Mouse (Mus musculus) myocyte (in vitro differentiated cells): ENCODE results near the gene Vtcn1. TPM values are rescaled to one million over a fixed set of nuclear protein-coding genes. Genes with fewer than 3 reads are reported as not detected.

ENCODE experiments used
- H3K27me3 ChIP-seq: one replicate; pipeline ENCODE4 v1.6.1; 2011; ENCODE audit not compliant: control insufficient read depth, insufficient read depth, insufficient read length
- H3K36me3 ChIP-seq: one replicate; pipeline ENCODE4 v1.6.1; 2011; ENCODE audit not compliant: control insufficient read depth, insufficient read depth
- H3K4me2 ChIP-seq: one replicate; pipeline ENCODE4 v1.6.1; 2011; ENCODE audit warnings: low read depth, control low read depth
- H3K4me3 ChIP-seq: one replicate; pipeline ENCODE4 v1.5.1; 2011; ENCODE audit warnings: mild to moderate bottlenecking, control low read depth, moderate library complexity
- H3K79me2 ChIP-seq: one replicate; pipeline ENCODE4 v1.6.1; 2011; ENCODE audit not compliant: control insufficient read depth, insufficient read depth
- H3ac ChIP-seq: one replicate; pipeline ENCODE4 v1.6.1; 2011; ENCODE audit not compliant: control insufficient read depth, insufficient read length
- CEBPB ChIP-seq: IDR thresholded peaks from 2 replicates; pipeline ENCODE4 v1.6.1; 2011; ENCODE audit warnings: mild to moderate bottlenecking, moderate library complexity; ENCODE audit not compliant: poor library complexity, insufficient read depth, severe bottlenecking
- E2F4 ChIP-seq: IDR thresholded peaks from one replicate; pipeline ENCODE4 v1.6.1; 2011; ENCODE audit warnings: mild to moderate bottlenecking, control low read depth, moderate library complexity; ENCODE audit not compliant: insufficient read depth
- MAX ChIP-seq: IDR thresholded peaks from one replicate; pipeline ENCODE4 v1.6.1; 2011; ENCODE audit warnings: low read depth, mild to moderate bottlenecking, control low read depth
- MYOD1 ChIP-seq, 3 experiments: IDR thresholded peaks; one replicate each; pipeline ENCODE4 v1.6.1; 2011; ENCODE audit warnings: control low read depth in 2 of 3, low read depth in 2 of 3, mild to moderate bottlenecking in 2 of 3, moderate library complexity in 1 of 3; ENCODE audit not compliant: insufficient read length in 2 of 3, control insufficient read depth in 1 of 3
- MYOG ChIP-seq, 3 experiments: IDR thresholded peaks; one replicate each; pipeline ENCODE4 v1.6.1; 2011; ENCODE audit warnings: control low read depth in 2 of 3, low read depth in 2 of 3, mild to moderate bottlenecking in 2 of 3; ENCODE audit not compliant: insufficient read length in 2 of 3, control insufficient read depth in 1 of 3, insufficient read depth in 1 of 3
- POLR2A ChIP-seq: IDR thresholded peaks from one replicate; pipeline ENCODE4 v1.6.1; 2011; ENCODE audit warnings: low read depth, mild to moderate bottlenecking, control low read depth, moderate library complexity; ENCODE audit not compliant: insufficient read length
- POLR2AphosphoS2 ChIP-seq: IDR thresholded peaks from one replicate; pipeline ENCODE4 v1.6.1; 2011; ENCODE audit warnings: low read depth, control low read depth; ENCODE audit not compliant: insufficient read length
- REST ChIP-seq: IDR thresholded peaks from one replicate; pipeline ENCODE4 v1.6.1; 2011; ENCODE audit warnings: mild to moderate bottlenecking, control low read depth, moderate library complexity; ENCODE audit not compliant: insufficient read depth, insufficient read length
- SRF ChIP-seq: IDR thresholded peaks from one replicate; pipeline ENCODE4 v1.6.1; 2011; ENCODE audit warnings: low read depth; ENCODE audit not compliant: control insufficient read depth, insufficient read length
- TCF12 ChIP-seq: IDR thresholded peaks from one replicate; pipeline ENCODE4 v1.6.1; 2011; ENCODE audit warnings: mild to moderate bottlenecking, control low read depth; ENCODE audit not compliant: poor library complexity, insufficient read depth, severe bottlenecking
- TCF3 ChIP-seq: IDR thresholded peaks from one replicate; pipeline ENCODE4 v1.6.1; 2011; ENCODE audit warnings: low read depth, control low read depth; ENCODE audit not compliant: insufficient read length
- USF1 ChIP-seq: IDR thresholded peaks from one replicate; pipeline ENCODE4 v1.6.1; 2011; ENCODE audit warnings: low read depth, mild to moderate bottlenecking, control low read depth, moderate library complexity
- polyA plus RNA-seq: library from polyadenylated mRNA; unstranded; fragments of >200 nt; fragmentation: generic; extraction: Trizol; gene quantifications from one replicate; pipeline ENCODE4 v1.2.1, GENCODE M21; 2012; ENCODE audit warnings: missing spikeins

The Vtcn1 gene
- polyA plus RNA-seq, 1 experiment: 0.11 TPM

- Histone ChIP-seq H3K79me2 (no peaks in the 10 kb centered on the region), H3K4me3 (no peak overlapping the region), H3K36me3 (no peaks in the 10 kb centered on the region), H3K4me2 (no peak overlapping the region), H3K27me3 (peaks cover 8% of the 10 kb centered on the region), H3ac (no peak overlapping the region)
- no peak for TF ChIP-seq POLR2AphosphoS2
- no peak for TF ChIP-seq SRF
- TF ChIP-seq TCF3: no peak
- no peak for TF ChIP-seq MYOD1 (IDR thresholded peaks at IDR 0.05; ENCODE audit: control insufficient read depth in 1 of 3, insufficient read length in 2 of 3, low read depth in 2 of 3)
- TF ChIP-seq MYOG (IDR thresholded peaks at IDR 0.05; ENCODE audit: control insufficient read depth in 1 of 3, insufficient read depth in 1 of 3, insufficient read length in 2 of 3, low read depth in 2 of 3): no peak
- TF ChIP-seq USF1: no peak
- no peak for TF ChIP-seq REST
- TF ChIP-seq E2F4: no peak
- TF ChIP-seq POLR2A: no peak
- no peak for TF ChIP-seq TCF12
- TF ChIP-seq MAX: no peak
- no peak for TF ChIP-seq CEBPB
These were observed 5.7 kb upstream of the Vtcn1 start for GRCm38 (mm10) chr3:100819571-100819970.

- H3ac ChIP-seq: no peak overlapping the region
- no peak overlapping the region for H3K4me3 ChIP-seq
- no peak for TF ChIP-seq MAX
- no peak for TF ChIP-seq MYOD1 (IDR thresholded peaks at IDR 0.05; ENCODE audit: control insufficient read depth in 1 of 3, insufficient read length in 2 of 3, low read depth in 2 of 3)
- no peak for TF ChIP-seq TCF3
- no peaks in the 10 kb centered on the region for H3K36me3 ChIP-seq
- peaks cover 8% of the 10 kb centered on the region for H3K27me3 ChIP-seq
- no peak overlapping the region for H3K4me2 ChIP-seq
- H3K79me2 ChIP-seq: no peaks in the 10 kb centered on the region
These were observed 4.4 kb upstream of the Vtcn1 start for GRCm38 (mm10) chr3:100820852-100821251.

GRCm38 (mm10) chr3:100821276-100821675 is 4.0 kb upstream of the Vtcn1 start:
- no peak overlapping the region for H3K4me3 ChIP-seq
- H3ac ChIP-seq: no peak overlapping the region
- H3K4me2 ChIP-seq: no peak overlapping the region
- H3K36me3 ChIP-seq: no peaks in the 10 kb centered on the region
- no peak for TF ChIP-seq TCF3
- no peak for TF ChIP-seq USF1
- TF ChIP-seq E2F4: no peak
- no peak for TF ChIP-seq MYOG (IDR thresholded peaks at IDR 0.05; ENCODE audit: control insufficient read depth in 1 of 3, insufficient read depth in 1 of 3, insufficient read length in 2 of 3, low read depth in 2 of 3)
- TF ChIP-seq MAX: no peak
- TF ChIP-seq CEBPB: no peak
- TF ChIP-seq POLR2A: no peak
- no peaks in the 10 kb centered on the region for H3K79me2 ChIP-seq
- peaks cover 8% of the 10 kb centered on the region for H3K27me3 ChIP-seq

- Histone ChIP-seq H3ac (no peak overlapping the region), H3K27me3 (no peaks in the 10 kb centered on the region), H3K79me2 (no peaks in the 10 kb centered on the region), H3K36me3 (no peaks in the 10 kb centered on the region), H3K4me2 (no peak overlapping the region), H3K4me3 (no peak overlapping the region)
- no peak for TF ChIP-seq SRF
- TF ChIP-seq REST: no peak
- no peak for TF ChIP-seq E2F4
- TF ChIP-seq TCF3: no peak
- TF ChIP-seq MYOD1 (IDR thresholded peaks at IDR 0.05; ENCODE audit: control insufficient read depth in 1 of 3, insufficient read length in 2 of 3, low read depth in 2 of 3): no peak
- no peak for TF ChIP-seq TCF12
- TF ChIP-seq POLR2A: no peak
- no peak for TF ChIP-seq MAX
- no peak for TF ChIP-seq USF1
- TF ChIP-seq CEBPB: no peak
- no peak for TF ChIP-seq POLR2AphosphoS2
- no peak for TF ChIP-seq MYOG (IDR thresholded peaks at IDR 0.05; ENCODE audit: control insufficient read depth in 1 of 3, insufficient read depth in 1 of 3, insufficient read length in 2 of 3, low read depth in 2 of 3)
These were observed 18.5 kb downstream of the Vtcn1 start for GRCm38 (mm10) chr3:100843784-100844183.

- Histone ChIP-seq H3K4me2 (no peak overlapping the region), H3ac (no peak overlapping the region), H3K36me3 (no peaks in the 10 kb centered on the region), H3K4me3 (no peak overlapping the region), H3K27me3 (no peaks in the 10 kb centered on the region), H3K79me2 (no peaks in the 10 kb centered on the region)
- TF ChIP-seq POLR2AphosphoS2: no peak
These were observed 19.1 kb downstream of the Vtcn1 start for GRCm38 (mm10) chr3:100844366-100844765.

- Histone ChIP-seq H3K4me3 (no peak overlapping the region), H3K4me2 (no peak overlapping the region), H3K27me3 (no peaks in the 10 kb centered on the region), H3K36me3 (no peaks in the 10 kb centered on the region), H3K79me2 (no peaks in the 10 kb centered on the region), H3ac (no peak overlapping the region)
- TF ChIP-seq POLR2AphosphoS2: no peak
- no peak for TF ChIP-seq MYOD1 (IDR thresholded peaks at IDR 0.05; ENCODE audit: control insufficient read depth in 1 of 3, insufficient read length in 2 of 3, low read depth in 2 of 3)
- TF ChIP-seq SRF: no peak
- TF ChIP-seq CEBPB: no peak
- no peak for TF ChIP-seq TCF3
- TF ChIP-seq USF1: no peak
- no peak for TF ChIP-seq MAX
- TF ChIP-seq E2F4: no peak
- no peak for TF ChIP-seq TCF12
- TF ChIP-seq MYOG (IDR thresholded peaks at IDR 0.05; ENCODE audit: control insufficient read depth in 1 of 3, insufficient read depth in 1 of 3, insufficient read length in 2 of 3, low read depth in 2 of 3): no peak
- no peak for TF ChIP-seq POLR2A
- no peak for TF ChIP-seq REST
These were observed 23.1 kb downstream of the Vtcn1 start for GRCm38 (mm10) chr3:100848348-100848747.
